Mouse (Mus musculus): Measurements from ENCODE around the gene Pdcd2l.

Pdcd2l gene

DNA sequence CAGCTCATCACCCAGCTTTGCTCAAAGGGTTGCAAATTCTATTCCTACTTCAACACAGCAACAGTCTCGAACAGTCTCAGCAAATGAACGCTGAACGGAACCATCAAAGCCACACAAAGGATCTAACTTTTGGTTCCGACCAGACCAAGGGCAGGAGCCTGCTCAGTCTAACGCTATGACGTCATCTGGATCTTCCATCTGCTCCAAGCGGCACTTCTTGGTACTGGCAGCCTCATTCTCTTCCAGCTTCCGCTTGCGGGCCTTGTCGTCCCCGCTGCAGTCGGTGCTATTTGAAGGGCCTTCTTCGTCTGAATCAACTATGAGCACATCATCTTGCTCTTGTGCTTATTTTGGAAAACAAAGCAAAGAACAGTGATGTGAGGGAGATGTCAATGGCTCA is 55.3 kb downstream of the Pdcd2l start:
- in situ Hi-C loops (cut with MboI, MseI) = loop anchor here (25.0 kb wide), 1 partner anchor 496 kb away; no protein-coding TSS in a partner anchor

DNA sequence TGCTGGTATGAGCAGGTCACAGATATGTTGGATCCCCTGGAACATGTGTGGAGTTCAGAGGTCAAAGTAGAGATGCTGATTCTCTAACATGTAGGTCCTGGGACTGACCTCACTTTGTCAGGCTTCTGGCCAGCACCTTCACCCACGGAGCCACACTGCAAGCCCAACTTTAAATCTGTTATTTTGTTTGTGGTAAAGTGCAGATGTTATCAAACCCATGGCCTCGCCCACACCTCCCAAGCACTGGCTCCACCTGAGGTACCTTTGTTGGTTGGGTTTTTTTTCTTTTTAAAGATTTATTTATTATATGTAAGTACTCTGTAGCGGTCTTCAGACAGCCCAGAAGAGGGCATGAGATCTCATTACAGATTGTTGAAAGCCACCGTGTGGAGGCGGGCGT is 57.0 kb downstream of the Pdcd2l start:
- in situ Hi-C loops (cut with MboI, MseI) = loop anchor here (25.0 kb wide), 1 partner anchor 498 kb away; no protein-coding TSS in a partner anchor

Measured in regulatory T cell (primary cell).